Mouse (Mus musculus) adrenal gland, postnatal 25 days (tissue): Measurements from ENCODE around the gene Sgtb. TPM values are rescaled to one million over a fixed set of nuclear protein-coding genes. Genes with fewer than 3 reads are reported as not detected.

Source experiments
- DNase-seq: peaks from one replicate; pipeline ENCODE4 v3.0.0; 2021; ENCODE audit warnings: mixed read lengths
- total RNA-seq: library from RNA; stranded (reverse); gene quantifications from 2 replicates; pipeline ENCODE4 v1.2.3, GENCODE M21; 2021

Gene Sgtb
- total RNA-seq, 1 experiment from 2014 or later: 5.1 TPM

- DNase-seq: peak; percentile 41
Measured at GRCm38 (mm10) chr13:104109816-104110521, 428 bp downstream of the Sgtb start.

GRCm38 (mm10) chr13:104110526-104110925, 985 bp downstream of the Sgtb start:
- no peak for DNase-seq

DNA sequence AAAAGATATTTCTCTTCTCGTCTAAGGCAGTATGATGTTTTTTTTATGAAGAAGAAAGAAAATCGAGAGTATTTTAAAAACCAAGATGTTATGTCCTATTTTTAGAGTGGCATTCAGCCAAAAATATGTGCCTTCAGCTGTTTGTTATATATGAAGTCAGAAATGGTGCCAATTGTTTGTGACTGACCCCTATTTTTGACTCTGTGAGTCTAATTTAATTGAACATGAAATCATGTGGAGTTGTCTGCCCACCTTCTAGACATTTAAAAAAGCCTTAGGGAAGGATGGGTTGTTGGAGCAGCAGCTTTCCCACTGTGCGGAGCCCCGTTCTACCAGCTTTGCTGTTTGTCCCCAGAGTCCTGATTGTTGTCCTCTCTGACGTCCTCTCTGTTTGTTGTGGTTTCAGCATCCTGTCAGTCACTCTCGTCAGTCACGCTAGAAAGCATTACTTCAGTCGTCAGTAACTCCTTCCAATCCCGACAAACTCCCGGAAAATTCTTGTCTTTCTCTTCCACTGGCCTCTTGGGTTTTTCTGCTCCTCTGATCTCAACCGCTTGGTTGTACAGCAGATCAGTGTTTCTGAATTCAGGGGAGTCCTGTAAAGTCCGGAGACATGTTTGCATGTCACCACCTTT, 2.8 kb downstream of the Sgtb start:
- DNase-seq: no peak

- DNase-seq: no peak
Measured at GRCm38 (mm10) chr13:104113782-104114181, 4.2 kb downstream of the Sgtb start.

GRCm38 (mm10) chr13:104114827-104115226, 5.3 kb downstream of the Sgtb start:
- DNase-seq: no peak

DNA sequence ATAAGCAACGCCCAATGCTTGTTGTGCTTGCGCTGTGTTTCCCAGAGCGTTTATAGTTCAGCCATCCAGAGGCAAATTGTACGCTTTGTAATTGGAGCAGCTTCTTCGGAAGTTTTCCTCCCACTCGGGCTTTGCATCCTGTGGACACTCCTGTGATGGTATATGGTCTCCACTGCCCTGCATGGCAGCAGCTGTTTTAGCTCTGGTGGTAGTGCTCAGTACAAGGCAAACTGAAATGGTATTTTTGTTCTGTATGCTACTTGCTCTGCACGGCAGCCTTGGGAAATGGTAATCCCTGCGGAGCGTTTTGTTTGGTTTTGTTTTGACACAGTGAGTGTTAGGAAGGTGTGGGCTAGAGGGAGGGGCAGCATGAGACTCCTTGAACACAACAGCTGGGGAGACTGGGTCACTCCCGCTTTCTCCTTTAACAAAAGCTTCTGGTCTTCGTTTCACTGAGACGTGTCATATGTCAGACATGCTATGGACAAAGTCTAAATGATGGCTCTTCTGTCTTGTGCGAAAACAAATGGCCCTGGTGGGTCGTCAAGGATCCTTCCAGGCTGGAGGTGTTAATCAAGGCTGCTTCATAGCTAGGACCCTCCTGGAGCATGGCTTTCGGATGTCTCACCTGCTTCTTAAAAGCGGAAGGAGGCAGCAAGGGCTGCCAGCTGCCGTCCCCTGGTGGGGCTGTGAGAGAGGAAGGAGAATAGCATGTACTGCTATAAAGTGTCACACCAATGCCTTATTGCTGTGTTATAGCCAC, 12.7 kb downstream of the Sgtb start:
- no peak for DNase-seq

GRCm38 (mm10) chr13:104123662-104124381, 14.3 kb downstream of the Sgtb start:
- DNase-seq: no peak

DNA sequence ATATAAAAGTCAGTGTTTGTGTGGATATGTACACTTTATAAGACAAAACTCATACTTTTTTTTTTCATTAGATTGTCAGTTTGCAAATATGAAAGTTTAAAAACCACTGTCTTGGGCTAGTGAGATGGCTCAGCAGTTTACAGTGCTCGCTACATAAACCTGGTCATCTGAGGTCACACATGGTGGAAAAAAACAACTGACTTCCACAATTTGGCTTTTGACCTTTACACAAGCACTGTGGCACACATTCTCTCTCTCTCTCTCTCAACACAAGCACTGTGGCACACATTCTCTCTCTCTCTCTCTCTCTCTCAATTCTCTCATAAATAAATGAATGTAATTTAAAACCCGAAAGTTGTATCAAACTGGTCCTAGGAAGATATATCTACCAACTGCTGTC, 23.0 kb downstream of the Sgtb start:
- no peak for DNase-seq

DNA sequence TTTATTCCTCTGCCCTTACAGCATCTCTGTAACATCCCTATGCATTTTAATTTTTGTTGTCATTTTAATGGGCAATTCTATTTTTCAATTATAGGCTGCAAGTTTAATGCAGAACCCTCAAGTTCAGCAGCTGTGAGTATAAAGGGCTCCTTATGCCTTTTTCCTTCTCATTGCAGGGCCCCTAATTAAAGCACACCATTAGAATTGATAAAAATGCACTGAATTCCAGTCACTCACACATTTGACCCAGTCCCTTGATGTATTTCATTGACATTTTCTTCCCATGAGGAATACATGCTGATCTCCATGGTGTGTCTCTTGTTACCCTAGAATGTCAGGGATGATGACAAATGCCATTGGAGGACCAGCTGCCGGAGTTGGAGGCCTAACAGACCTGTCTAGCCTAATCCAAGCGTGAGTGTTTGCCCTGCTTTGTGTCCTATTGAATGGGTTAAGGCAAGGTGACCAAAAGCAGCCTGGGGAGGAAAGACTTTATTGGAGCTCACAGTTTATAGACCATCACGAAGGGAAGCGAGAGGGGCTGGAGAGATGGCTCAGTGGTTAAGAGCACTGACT, 25.1 kb downstream of the Sgtb start:
- DNase-seq: no peak

DNA sequence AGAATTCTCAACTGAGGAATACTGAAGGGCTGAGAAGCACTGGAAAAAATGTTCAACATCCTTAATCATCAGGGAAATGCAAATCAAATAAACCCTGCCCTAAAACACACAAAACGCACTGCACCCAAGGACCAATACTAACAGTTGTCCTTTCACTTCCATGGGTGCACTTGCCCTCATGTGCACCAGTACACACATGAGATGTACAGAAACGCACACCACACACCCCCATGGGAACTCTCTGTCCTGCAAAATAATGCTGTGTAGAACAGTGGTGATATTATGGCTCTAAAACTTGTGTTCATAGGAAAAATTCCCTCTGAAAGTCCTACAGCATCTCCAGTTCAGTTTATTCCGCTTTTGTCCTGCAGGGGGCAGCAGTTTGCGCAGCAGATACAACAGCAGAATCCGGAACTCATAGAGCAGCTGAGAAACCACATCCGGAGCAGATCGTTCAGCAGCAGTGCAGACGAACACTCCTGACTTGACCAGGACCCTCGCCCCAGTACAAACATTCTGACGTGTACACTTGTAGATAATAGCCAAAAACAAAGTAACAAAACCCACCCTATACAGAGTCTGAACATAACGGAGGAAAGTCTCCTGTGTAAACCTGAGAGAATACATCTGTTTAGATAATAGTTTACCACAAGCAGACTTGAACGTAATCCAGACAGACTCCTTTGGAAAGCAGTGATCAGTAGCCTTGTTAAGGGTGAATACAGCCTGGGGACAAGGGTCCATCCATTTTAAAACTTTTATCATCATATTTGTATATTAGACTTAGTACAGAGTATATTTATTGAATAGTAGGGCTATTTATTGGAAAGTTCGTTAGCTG, 30.0 kb downstream of the Sgtb start:
- peak; percentile 69 for DNase-seq

DNA sequence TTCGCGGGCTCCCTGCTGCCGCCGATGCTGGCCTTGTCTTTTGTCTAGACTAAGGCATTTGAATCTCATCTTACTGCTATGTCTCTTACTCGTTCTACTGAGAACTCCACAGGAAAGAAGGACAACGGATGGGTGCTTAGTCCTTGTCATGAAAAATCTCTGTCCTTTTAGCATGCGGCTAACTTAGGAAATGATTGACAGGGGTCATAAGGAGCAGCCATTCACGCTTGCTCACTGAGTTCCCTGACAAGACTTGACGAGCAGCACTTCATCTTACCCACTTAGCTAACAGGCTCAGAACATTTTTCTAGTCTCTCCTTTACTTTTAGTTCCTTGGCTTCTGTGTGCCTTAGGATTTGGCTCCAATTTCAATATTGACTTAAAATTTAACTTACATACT, 35.3 kb downstream of the Sgtb start:
- DNase-seq: no peak

DNA sequence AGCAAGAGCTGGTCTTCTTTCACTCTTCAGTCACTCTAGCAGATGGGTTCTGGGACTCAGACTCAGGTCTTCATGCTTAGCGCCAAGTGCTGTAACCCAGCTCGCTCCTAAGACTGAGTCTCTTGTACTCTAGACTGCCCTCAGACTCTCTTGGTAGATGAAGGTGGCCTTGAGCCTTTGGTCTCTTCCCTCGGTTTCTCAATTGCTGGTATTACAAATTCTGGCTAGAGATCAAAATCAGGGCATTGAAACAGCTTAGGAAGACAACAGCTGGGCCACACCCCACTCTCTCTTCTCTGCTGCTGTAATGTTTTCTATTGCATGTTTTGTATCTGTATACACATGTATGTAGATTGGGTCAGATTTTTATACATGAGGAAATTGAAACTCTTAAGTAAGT, 36.1 kb downstream of the Sgtb start:
- DNase-seq: no peak

- DNase-seq: no peak
Measured at GRCm38 (mm10) chr13:104154180-104154579, 44.6 kb downstream of the Sgtb start.

DNA sequence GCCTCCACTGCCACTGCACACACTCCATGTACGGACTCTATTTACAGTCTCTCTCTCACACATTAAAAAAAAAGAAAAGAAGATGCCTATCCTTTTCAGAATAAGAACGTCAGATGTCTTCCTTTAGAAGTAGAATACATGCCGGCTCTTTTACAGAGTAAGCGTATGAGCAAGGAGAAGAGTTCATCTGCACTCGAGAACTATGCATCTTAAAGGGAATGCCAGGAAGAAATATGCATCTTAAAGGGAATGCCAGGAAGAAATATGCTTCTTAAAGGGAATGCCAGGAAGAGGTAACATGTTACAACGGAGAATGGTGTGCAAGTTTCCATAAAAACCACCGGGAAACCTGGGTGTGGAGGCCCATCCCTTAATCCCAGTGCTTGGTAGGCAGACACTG, 45.6 kb downstream of the Sgtb start:
- no peak for DNase-seq

DNA sequence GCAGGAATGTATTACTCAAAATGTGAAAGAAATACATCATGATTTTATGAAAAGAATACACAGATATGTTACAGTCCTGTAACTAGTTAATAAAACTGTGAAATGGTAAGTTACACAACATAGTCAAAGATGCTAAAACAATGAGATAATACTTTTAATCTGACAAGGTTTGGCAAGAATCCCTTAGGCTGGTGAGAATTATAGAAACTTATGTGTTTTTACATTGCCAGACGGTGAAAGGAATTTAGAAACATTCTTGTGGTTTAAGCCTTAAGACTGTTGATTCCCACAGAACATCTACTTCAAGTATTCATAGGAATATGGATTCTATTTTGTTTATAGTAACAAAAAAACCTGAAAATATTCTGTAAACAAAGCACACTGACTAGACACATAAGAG, 46.1 kb downstream of the Sgtb start:
- DNase-seq: no peak

DNA sequence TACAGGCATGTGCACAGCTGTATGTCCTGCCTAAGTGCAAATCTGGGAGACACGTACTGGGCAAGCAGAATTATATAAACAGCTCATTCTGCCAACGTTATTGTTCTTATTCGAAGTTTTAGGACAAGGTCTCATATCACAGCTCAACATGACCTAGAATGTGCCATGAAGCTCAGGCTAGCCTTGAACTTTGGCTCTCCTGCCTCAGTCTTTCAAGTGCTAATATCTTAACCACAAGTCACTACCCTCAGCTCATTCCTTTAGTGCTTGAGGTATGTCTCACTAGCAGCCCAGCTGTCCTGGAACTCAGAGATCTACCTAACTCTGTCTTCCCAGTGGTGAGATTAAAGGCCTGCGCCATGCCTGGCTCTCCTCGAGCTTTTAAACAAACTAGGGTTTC, 62.2 kb downstream of the Sgtb start:
- no peak for DNase-seq

DNA sequence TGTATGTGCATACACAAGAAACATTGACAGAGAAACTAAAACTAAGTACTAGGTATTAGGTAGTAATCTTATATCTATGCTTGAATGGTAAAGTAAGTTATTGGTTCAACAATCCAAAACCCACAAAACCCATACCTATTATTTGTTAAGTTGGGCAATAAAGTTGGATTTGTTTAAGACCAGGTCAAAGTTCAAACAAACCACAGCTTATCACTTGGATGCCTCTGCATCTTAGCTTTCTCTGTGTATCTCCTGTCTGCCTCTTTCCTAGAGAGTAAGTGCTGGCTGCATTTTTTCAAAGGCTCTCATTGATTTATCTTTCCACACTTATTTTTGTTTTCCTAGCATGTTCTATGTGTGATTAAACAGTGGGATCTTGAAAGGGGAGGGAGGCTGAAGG, 63.0 kb downstream of the Sgtb start:
- DNase-seq: no peak

DNA sequence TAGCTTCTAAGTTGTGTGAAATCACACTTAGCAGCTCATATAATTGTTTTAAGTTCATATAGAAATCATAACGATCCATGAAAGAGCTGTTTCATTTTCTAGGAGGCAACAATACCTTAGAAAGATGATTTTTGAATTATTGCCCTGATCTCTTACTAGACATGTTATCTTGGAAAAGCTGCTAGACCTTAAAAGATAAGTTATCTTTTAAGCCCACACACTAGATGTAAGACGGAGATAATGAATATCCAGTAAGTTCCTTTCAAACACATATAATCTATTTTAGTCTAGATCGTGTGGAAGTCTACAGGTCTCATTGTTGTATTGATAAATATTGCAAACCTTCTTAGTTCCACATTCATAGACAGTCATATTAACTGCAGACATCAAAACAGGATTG, 67.3 kb downstream of the Sgtb start:
- DNase-seq: no peak

DNA sequence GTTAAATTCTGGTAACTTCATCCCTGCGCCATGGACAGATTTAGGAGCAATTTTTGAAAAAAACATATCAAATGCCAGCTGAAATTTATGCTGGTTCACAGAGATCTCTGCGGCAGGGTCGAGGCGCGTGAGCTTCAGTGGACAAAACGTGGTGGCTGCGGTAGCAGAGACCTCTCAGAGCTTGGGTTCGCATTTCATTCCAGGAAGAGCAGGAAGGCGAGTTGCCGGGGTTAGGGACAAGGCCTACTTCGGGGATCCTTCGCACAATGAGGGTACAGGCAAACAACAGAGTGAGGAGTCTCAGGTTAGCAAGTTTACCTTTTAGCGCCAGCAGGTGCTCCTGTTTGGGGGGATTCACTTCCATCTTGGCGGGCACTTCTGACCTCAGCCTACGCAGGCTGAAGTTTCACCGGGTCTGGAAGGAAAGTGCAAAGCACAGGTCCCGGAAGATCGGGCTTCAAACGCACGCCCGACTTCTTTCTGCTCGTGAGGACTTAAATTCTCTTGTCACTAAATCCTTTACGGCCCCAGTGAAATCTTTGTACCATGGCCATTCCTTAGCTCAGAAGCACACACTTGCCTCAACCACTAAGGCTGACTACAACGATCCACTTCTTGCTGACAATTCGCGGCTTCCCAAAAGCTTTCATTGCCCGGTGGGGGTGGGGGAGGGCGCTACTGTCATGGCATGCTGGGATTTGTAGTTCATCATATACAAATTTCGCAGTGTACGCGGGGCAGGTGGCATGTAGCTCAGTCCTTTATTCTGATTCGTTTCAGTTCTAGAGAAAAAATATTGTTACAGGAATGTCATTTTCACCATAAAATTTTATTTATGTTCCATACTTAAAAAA, 68.5 kb downstream of the Sgtb start, which contains the start of gene Trappc13:
TSS of gene Trappc13 (minus strand) at position 674 of the 854 bp plus-strand sequence.
- peak; percentile 84 for DNase-seq

- DNase-seq: peak; percentile 97
Measured at GRCm38 (mm10) chr13:104178650-104179121, 69.1 kb downstream of the Sgtb start, which contains the start of gene Trim23. Trim23 (plus strand) TSS chr13:104178797.
